Mouse (Mus musculus) small intestine, adult 2 months (tissue): Measurements from ENCODE around the gene Smim1.

Source experiments
- CTCF ChIP-seq: fragments of 200-500 bp; IDR thresholded peaks from 2 replicates; pipeline ENCODE4 v1.5.1; 2012; ENCODE audit warnings: low read depth, mild to moderate bottlenecking, control low read depth, inconsistent platforms, low read length, moderate library complexity, mixed read lengths; ENCODE audit not compliant: insufficient replicate concordance, insufficient read length; ENCODE audit errors: extremely low read depth
- POLR2A ChIP-seq: fragments of 200-500 bp; IDR thresholded peaks from 2 replicates; pipeline ENCODE4 v1.6.1; 2012; ENCODE audit warnings: low read depth, mild to moderate bottlenecking, control low read depth, inconsistent platforms, low read length, moderate library complexity

DNA sequence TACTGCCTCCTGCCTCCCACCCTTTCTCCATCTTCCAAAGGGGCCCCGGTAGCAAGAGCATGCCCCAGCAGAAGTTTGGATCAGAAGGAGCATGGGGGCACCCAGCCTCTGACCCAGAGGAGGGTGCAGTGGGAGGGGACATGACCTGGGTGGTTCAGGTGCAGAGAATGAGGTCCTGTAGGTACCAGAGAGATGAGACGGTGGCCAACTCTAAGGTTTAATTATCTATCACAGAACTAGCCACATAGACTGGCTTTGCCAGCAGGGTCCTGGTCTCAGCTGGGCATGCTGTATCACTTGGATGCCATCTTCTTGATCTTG lies 371 bp upstream of the Smim1 start:
- no peak for TF ChIP-seq CTCF
- no peak for TF ChIP-seq POLR2A
